Mouse (Mus musculus) activated CD4-positive, CD25-positive, alpha-beta regulatory T cell, adult 4 months (primary cell): ENCODE measurements at regions not wholly inside any gene's neighbourhood (a gene's known extent, or its start where the extent isn't known, plus 50 kb on each side); places are given as distances from the start of the nearest gene placed in this dataset.

Source experiments
- ATAC-seq: one replicate; pipeline ENCODE4 v1.8.0; 2017

DNA sequence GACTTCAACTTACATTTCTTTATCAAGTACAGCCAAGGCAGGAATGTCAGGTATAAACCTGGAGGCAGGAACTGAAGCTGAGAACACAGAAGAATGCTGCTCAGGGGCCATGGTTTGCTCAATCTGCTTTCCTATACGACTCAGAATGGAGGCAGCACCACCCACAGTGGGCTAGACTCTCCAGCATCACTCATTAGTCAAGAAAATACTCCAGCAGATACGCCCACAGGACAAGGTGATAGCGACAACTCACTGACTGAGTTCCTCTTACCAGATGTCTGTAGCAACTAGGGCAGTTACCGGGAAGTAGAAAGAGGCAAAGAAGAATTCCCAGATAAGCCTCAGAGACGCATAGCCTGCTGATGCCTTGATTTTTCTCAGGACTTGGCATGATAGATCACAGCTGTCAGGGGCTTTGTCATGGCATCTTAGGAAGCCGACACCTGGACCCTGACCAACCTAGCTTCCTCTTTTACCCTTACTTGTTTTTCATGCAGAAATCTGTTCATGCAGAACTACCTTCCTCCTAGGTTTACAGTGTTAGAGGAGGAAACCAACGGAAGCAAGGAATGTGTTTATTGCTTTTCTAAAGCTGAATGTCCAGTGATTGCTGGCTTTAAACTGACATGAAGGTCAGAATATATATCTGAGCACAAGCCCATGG is 110.7 kb upstream of the Sp4 start:
- no peak for ATAC-seq

DNA sequence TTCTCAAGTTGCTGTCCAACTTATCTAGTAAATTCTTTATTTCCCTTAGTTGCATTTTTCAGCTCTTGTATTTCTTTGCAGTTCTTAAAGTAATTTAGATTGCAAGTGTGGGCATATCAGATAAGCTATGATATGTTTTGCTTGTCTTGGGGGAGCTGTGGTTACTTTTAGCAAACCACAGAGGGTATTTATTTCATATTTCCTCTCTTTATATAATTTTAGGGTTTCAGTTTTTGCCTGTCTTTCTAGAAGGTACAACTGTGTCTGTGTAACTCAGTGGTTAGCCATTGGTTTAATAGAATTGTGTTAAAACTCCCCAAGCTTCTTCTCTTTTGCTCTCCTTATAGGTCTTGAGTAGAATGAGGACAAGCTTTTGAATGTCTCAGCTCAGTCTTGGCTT is 109.7 kb upstream of the Sp4 start:
- ATAC-seq: peak; percentile 44

DNA sequence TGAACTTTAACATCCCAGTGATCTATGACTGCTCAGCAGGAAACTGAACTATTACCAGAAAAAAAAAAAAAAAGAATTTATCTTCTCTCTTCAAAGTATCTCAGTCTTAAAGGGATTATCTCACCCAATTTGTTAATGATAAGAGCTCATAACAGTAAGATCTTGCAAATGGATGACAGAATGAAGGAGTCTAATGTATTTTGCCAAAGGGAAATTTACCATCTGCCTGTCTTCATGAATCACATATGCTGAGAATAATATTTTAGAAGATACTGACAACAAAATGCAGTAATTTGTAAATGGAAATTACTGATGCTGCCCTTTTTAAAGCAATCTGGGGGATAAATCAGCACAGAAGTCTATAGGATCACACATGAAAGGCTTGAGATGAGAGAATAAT is 103.9 kb upstream of the Sp4 start:
- no peak for ATAC-seq

GRCm38 (mm10) chr12:118404171-118404570 is 102.9 kb upstream of the Sp4 start:
- no peak for ATAC-seq

GRCm38 (mm10) chr12:118403519-118404087 is 102.4 kb upstream of the Sp4 start:
- no peak for ATAC-seq

- ATAC-seq: no peak
Observed at GRCm38 (mm10) chr12:118401377-118401776, 100.1 kb upstream of the Sp4 start.

- no peak for ATAC-seq
Observed at GRCm38 (mm10) chr12:118391654-118392053, 90.4 kb upstream of the Sp4 start.

DNA sequence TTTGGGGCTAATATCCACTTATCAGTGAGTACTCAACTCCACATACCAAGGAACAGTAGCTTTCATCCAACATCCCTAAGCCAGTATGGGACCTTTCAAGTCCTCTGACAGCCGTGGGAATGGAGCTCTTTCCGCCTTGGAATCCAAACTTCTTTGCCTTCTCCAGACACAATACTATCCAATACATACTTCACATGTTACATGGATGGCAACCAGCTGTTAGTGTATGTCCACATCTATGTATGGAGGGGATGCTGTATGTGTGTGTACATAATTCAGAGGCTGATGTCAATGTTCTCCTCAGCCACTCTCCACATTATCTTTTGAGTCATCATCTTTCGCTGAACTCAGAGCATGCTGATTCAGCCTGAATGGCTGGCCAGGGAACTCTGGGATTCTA is 79.8 kb upstream of the Sp4 start:
- ATAC-seq: no peak

- ATAC-seq: no peak
Observed at GRCm38 (mm10) chr12:118377898-118378297, 76.7 kb upstream of the Sp4 start.

DNA sequence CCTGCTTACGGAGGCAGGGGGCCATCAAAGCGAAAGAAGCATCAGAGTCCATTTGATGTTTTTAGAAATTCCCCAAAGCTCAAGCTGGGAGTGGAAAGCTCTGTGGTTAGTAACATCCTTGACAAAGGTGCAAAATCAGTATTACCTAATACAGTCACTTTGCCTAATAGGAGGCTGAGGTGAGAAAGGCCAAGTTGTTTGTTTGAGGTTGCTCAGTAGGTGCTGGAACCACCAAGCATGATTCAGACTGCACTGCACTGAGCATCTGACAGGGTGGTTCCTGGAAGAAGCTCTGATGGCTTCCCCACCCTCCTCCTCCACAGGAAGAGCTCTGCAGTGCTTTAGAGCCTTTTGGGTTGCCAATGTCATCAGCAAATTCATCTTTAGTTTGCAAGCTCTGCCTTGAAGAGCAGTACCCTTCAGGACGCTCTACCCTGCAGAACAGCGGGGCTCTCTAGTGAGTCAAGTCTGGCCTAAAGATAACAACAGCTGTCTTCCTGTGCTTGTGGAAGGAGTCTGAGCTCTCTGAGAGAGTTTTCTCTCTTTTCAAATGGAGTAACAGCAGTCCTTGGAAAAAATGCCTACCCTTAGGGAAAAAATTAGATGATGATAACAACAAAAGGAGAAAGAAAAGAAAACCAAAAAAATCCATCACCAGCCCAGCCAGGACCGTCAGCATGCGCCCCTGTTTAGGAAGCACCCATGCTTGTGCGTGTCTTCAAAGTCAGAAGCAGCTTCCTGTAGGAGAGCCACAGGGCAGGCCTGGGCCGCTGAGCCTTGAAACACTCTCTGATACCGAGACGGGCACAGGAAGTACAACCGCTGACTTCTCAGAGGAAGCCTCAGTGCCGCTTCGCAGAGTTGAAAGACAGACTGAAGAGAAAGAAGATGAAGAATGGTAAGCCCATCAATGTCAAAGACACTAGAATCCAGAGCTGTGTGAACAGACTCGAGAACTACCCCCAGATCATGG is 75.6 kb upstream of the Sp4 start:
- peak; percentile 77 for ATAC-seq

GRCm38 (mm10) chr12:118373250-118373649 is 72.0 kb upstream of the Sp4 start:
- peak; percentile 9 for ATAC-seq

DNA sequence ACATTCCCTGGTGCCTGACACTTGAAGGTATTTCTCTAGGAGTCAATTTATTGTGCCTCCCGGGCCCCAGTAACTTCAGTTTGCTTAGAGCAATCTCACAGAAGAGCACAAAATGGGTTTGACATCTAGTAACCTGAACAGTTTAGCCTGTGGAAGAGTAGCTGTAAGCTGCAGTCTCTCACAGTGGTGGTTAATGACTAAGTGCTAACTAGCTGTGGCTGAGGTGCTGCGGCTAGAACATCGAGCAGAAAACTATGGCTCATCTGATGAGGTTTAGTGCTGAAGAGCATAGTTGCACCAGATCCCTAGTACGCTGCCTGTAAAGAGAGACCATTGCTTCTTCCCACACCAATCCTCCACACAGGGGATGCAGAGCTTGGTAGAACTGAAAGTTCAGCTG is 70.7 kb upstream of the Sp4 start:
- no peak for ATAC-seq

- peak; percentile 62 for ATAC-seq
Observed at GRCm38 (mm10) chr12:118367307-118368076, 66.3 kb upstream of the Sp4 start.

- ATAC-seq: no peak
Observed at GRCm38 (mm10) chr12:118352866-118353265, 51.6 kb upstream of the Sp4 start.

GRCm38 (mm10) chr12:118351421-118351820 is 50.2 kb upstream of the Sp4 start:
- no peak for ATAC-seq
